Mouse (Mus musculus) kidney, postnatal 25 days (tissue): ENCODE results near the gene Vav2.

Experiments used
- DNase-seq, 2 experiments: peaks; one replicate each; pipeline ENCODE4 v3.0.0; 2021; ENCODE audit warnings: mixed read lengths in 2 of 2

Vav2 gene

DNA sequence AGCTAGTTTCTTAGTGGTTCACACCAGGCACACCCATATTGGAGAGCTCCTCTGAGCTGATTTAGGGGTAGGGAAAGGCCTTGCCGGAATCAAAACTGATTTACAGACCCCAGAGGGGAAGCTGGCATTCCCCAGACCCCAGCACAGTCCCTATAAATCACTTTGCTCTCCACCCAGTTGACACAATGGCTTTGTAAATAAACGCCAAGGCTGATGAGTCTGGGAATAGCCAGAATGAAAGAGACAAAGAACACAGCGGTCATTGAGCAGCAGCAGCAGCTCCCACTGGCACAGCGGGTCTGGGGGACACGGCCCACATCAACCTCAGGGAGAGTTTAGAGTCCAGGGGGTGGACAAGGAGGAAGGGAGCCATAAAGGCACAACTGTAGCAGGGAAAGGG lies 65.0 kb downstream of the Vav2 start:
- DNase-seq, result no peak

DNA sequence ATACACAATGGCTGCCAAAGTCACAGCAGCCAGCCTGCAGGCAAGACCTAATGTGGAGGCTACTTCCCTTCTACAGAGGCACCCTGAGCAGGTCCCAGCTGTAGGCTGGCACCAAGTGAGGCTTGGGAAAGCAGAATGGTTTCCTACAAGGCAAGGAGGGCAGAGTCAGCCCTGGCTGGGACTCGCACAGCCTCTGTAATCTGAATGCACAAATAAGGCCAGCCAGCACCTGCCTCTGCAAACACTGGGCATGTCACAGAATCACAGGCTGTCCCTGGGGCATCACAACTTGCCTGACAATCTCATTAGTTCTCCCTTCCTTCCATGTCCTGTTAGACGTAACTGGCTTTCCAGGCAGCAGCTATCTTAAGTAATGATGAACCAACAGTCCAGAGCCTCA lies 68.4 kb downstream of the Vav2 start:
- DNase-seq, result no peak

DNA sequence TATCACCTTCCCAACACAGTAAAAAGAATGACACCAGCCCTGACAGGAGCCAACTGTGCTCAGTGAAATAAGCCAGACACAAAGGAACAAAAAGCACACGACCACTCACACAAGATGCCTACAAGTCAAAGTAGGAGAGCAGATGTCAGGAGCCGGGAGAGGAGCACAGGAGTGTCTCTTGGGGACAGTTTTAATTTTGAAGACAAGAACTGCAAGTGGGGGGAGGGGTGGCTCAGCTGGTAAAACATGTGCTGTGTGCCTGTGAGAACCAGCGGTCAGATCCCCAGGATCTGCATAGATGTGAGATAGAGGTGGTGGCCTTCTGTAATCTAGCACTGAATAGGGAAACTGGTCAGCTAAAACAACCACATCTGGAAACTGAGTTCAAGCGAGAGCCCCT lies 71.1 kb downstream of the Vav2 start:
- no peak for DNase-seq

DNA sequence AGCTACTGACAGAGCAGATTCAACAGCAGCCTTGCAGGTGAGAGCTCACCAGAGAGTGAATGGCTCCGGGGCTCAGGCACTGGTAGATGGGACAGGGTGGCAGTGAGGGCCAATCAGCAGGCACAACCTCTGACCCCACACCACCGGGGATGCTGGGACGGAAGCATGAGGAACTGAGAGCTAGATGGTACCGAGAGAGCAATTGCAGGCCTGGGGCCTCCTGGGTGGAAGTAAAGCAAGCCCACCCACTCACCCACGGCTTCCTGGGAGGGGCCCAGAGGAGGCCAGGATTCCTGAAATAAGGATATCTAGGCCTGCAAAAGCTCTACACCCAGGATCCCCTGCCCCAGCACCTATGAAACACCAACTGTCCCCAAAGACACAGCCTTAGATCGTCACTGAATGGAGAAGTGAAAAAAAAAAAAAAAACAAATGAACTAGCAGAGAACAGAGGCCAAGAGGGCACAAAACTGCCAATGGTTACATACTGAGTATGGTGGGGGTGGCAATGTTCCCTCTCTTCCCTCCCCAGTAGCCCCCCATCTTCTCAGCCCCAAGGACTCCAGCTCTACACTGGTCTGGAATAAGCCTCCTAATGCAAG lies 72.1 kb downstream of the Vav2 start:
- no peak for DNase-seq

DNA sequence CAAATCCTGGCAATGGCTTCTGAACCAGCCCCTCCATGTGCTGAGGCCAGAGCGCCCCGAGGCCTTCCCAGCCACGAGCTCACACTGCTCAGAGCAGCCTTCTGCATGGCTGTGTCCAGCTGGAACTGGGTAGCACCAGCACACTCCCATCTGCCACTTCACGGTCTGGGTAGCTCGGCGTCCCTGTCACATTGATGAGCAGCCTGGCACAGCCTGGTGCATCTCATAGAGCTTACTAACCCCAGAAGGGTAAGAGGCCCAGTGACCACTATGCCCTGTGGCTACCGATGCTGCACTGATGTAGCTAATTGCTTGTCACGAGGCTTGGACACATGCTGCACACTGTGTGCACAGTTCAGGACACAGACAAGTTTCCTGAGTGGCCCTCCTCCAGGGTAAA lies 74.1 kb downstream of the Vav2 start:
- no peak for DNase-seq

DNA sequence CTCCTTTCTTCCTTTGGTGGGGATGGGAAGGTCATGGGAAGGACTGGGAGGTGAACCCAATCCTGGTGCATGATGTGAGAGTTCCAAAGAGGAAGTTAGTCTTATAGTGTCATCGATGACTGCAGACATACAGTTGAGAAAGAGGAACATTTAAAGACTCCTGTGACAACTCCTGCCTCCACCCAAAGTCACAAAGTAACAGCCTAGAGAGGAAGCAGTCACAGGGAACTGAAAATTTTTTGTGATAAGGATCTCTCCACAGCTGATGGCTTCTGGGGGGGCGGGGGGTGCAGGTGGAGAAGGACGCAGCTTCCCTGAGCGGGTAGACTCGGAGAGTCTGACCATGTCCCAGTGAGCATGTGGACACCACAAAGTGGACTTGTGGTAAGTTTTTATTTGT lies 76.5 kb downstream of the Vav2 start:
- DNase-seq, result no peak

DNA sequence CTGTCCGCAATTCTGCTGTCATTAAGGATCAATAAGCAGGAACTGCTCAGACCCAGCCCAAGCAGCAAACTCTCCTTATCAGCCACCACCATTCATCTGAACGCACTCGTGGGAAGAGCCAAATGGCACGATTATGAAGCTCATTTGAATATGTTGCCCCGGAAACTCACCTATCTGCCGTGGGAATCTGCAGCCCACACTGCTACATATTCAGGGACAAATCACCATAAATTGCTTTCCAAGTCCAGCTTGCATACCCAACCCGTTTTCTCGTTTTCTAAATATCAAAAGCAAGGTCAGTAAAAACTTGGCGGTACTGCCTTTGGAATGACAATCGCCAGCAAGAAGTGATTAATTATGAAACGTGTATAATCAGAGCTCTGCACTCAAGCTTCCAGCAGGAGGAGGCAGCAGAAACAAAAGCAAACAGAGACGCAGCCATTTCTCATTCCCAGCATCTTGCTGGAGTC lies 82.8 kb downstream of the Vav2 start:
- DNase-seq, result no peak

DNA sequence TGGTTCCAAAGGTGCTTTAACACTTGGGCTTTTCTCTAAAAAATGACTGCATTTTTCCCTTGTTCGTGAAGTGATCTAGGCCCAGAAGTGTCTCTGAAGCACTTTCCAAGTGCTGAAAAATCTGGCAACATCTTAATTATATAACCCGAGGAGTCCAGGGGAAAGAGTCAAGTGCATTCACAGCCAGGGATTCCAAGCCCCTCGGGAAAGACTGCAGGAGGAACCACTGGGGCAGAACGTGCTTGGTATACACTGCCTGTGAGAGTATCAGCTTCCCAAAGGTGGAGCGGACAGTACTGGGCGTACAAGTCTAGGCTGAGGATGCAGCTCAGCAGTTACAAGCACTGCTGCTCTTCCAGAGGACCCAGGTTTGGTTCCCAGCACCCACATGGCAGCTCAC lies 86.2 kb downstream of the Vav2 start:
- peak in 1 of 2 experiments; percentile 53 for DNase-seq

DNA sequence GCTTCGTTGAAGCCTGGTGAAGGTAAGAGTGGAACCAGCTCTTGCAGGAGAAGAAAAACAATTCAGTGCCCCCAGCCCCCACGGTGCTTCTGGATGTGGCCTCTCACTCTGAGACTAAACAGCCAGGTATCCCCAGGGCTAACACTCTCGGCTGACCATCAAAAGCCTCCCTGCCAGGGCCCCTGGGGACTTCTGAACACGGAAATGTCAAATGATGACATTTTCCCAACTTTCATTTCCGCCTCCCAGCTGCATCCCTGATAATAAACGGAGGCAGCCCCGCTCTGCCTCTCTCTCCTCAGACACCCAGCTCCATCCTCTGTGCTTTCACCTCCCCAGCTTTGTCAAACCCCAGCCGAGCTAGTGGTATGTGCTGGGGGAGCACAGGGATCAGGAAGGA lies 87.8 kb downstream of the Vav2 start:
- peak; percentile 37 to 38 for DNase-seq

DNA sequence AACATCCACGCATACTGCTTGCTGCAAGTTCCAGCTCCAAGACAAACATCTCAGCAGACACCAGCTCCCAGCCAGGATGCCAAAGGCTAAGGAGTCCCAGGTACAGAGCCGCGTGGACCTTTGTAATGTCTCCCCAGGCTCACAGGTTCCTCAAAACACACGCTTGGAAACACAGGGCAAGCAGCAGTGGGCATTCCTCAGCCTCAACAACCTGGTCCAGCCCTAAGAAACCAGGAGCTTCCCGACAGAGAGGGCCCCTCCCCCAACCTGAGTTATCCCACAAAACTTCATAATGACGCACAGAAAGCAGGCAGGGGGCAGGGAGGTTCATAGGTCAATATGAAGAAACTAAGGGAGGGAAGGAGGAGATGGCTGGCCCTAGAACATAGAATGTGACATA lies 89.6 kb downstream of the Vav2 start:
- DNase-seq, result peak; percentile 43 to 54

DNA sequence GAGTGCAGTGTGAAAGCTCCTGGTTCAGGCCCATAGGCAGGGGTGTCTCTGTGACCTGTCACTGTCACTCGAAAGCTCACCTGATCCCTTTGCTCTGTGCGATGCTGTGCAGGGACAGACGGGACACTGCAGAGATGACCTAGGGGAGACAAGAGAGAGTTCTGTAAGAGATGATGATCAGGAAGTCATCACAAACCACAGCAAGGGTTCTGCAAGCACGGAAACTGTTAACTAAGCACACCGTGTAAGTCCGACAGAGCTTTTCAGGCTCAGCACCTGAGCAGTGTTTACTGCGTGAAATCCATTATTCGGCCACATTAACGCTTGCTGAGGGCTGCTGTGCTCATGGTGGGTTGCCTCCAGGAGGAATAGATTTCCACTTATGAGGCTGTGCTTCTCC lies 90.2 kb downstream of the Vav2 start:
- DNase-seq, result peak in 1 of 2 experiments; percentile 23

DNA sequence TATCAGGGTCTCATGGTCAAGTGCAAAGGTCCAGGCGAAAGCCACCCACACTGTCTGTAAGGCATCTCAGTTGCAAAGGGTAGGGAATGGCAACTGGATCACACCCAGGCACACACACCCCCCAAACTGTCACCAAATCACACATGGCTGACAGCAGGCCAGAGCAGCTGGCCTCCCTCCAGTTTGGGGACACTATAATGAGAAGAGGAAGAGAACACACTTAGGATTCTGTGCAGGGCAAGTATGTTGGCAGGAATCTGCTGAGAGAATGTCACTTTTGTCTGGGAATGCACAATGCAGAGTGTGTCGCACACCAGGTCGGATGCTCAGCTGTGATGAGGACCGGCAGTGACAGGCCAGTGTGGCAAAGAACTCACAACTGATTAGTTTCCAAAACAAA lies 92.0 kb downstream of the Vav2 start:
- DNase-seq, result peak in 1 of 2 experiments; percentile 46

DNA sequence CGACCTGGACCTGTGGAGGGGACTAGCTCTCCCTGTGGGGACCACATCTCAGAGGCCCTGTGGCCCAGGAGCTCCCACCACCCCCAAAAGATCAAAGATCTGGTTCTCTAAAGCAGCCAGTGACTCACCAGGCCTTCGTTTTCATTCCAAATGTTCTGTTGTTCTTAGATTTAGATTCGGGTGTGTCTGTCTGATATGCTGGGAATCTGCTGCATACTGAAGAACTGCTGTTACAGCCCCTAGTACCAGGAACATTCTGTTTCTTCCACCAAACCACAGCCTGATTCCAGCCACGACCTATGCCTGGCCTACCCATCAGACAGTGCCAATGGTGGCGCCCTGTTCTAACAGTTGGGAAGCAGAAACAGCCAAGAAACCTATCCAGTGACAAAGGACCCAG lies 95.3 kb downstream of the Vav2 start:
- no peak for DNase-seq

DNA sequence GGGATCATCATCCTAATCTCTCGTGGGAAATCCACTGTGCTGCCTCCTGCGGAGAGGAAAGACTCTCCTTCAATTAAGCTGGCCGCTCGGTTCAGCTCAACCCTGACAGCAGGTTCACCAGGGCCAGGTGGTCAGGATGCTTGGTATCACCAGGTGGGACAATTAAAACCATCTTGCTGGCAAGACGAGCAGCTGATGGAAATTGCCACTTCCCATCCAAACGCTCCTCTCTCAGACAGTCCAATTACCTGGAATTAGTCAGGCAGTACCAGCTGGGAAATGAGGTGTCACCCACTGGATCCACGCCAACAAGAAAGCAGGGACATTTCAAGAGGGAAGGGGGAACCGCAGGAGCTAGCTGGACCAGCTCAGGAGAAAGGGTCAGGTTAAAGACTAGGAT lies 96.4 kb downstream of the Vav2 start:
- no peak for DNase-seq

DNA sequence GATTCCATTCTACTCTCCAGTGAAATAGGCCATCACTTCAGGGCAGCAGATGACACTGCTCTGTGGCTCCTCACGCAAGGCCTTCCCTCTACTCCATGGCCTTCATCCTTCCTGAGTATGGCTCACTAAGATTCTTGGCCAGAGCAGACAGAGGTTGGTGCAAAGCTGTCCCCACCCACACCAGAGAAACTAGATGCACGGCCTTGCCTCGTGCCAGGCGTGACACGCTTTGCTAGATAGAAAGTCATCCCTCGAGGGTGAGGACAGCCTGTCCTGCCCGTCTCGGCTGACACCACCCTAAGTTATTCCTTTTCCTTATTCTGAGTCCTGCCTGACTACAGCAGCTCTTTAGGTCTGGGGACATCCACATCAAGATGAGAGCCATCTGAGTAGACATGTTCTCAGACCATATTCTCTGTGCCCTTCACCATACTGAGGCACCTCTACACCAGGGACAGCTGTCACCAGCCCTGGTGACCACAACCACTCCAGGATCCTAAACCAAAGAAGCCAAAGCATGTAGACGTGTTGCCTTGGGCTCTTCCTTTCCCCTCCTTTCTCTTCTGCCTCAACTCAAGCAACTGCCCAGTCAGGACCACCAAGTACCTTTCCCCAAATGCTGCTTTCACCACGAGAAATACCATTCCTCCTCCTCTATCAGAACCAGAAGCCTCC lies 97.3 kb downstream of the Vav2 start:
- peak in 1 of 2 experiments; percentile 27 for DNase-seq

DNA sequence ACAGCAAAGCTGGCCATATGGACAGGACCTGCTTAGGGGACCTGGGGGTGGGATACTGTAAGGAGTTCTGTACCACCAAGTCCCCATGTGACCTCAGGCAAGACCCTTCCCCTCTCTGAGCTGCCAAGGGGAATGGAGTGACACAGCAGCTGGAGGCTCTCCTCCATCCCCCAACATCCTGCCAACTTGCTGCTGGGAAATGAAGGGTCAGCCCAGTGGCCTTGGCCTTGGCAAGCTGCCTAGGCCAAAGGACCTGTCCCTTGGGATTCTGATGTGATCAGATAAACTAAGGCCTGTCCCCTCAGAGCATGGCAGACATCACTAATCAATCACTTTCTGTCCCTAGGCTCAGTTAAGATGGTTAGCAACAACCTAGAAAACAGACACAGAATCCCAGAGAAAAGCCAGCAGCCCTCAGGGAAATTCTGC lies 98.2 kb downstream of the Vav2 start:
- DNase-seq, result peak; percentile 68 to 82

DNA sequence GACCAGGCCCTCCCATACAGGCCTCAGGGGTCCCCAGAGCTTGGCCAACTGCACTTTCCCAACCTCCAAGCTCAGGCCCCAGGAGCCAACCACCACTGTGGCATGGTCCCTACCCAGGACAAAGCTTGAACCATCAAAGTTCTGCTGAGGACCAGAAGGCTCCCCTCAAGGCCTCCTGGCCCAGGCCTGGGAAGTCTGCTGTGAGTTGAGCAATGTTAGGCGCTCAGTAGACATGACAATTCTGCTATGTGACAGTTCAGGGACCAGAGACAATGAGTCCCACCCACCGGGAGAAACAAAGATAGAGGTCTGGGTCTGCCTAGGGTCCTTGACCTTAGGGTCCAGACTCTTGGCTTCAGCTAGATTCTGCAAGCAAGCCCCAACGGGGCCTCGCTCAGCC lies 98.9 kb downstream of the Vav2 start:
- DNase-seq, result peak in 1 of 2 experiments; percentile 31

DNA sequence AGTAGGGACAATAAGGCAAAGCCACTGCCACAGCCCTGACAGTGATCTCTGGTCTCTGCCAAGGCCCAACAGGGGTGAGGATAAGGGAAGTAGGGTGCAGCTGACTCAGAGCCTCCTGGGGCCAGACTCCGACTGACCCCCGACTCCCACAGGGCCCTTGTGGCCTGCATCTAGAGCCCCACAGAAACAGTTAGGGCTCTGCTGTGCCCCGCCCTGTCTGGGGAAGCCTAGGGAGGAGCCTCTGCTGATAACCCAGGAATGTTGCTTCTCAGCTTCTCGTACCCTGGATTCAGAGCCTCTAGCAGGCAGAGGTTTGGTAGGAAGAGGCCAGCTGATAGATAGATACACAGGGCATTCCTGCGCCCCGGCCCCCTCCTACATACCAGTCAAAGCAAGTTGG lies 99.8 kb downstream of the Vav2 start:
- DNase-seq, result peak; percentile 25 to 54

DNA sequence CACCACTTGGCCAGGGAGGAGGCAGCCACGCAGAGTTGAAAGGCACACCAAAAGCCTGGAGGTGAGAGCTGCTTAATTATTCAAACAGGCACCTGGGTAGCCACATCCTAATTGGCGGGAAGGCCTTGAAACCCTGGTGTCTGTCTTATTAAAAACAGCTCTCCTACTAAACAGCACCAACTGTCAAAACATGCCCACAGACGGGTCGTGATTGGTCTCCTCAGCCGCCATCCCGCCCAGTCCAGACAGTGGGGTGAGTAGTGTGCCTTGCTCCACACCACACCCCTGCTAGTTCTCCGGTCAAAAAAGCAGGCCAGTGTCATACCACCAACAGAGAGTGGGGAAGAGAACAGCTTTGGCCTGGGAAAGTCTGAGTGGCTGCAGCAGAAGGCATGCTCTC lies 100.5 kb downstream of the Vav2 start:
- DNase-seq, result peak in 1 of 2 experiments; percentile 41

DNA sequence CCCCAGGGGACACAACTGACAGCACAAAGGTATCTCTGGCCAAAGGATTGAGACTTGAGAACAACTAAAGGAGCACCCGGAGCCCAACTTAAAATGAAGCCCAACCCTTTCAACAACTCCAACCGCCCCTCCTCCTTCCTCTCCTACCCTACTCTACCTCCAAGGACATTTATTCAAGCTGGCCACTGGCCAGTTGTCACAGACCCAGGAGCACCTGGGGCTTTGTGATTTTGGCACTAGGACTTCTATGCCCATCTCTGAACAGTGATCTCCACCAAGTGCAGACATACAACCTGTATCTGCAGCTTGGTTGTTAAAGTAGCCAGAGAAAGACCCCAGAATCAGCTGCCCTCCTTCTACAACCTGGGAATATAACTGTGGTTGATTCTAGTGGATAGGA lies 102.1 kb downstream of the Vav2 start:
- peak; percentile 44 to 68 for DNase-seq

DNA sequence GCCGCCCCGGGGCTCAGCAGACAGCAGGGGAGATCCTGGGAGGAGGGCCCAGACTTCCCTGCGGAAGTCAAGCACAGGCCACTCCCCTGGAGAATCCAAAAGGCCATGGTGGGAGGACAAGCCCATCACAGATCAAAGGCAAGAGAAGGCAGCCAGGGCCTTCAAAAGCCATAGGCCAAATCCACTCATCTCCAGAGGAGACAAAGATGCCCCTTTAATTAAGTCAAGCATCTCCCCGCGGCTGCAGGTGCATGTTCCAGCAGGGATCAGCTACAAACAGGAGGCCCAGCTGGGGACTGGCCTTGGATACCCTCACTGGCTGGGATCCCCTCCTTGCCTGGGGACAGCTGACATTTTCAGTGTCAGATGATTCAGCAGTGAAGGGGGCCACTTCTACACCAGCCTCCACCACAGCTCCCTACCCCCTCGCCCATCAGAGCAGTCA lies 105.4 kb downstream of the Vav2 start:
- DNase-seq, result peak in 1 of 2 experiments; percentile 31

DNA sequence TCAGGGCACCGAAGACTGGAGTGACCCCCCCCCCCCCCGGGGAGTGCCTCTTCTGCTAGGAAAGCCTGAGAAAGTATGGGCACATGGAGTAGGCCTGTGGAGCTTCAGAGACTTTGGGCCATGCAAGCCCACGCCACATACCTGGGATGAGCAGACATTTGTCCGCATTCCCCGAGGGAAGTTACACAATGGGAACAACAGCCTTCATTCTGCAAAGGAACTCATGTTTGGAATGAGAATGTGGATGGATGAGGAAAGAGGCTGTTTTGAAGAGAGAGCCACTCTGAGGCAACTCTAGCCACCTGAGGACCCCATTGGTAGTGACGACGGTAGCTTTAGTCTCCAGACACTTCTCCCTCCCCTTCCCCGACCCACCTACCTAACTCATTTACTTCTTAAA lies 106.0 kb downstream of the Vav2 start:
- peak in 1 of 2 experiments; percentile 22 for DNase-seq

DNA sequence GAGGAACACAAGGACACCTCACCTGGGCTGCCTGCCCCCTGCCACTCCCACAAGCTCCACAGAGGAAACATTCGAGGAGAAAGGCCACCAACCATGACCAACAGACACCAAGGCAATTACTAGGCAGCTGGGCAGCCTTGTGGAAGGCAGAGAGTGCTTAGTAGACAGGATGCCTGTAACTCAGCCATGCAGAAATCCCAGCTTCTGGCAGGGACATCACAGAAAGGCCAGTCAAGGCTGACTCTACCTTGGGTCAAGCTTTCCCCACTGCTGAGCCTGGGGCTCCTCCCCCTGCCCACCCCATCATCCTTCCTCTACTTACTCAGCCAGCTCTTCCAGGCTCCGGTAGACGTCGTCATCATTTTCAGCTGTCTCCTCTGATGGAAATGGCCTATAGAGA lies 108.2 kb downstream of the Vav2 start:
- DNase-seq, result peak; percentile 76 to 93

DNA sequence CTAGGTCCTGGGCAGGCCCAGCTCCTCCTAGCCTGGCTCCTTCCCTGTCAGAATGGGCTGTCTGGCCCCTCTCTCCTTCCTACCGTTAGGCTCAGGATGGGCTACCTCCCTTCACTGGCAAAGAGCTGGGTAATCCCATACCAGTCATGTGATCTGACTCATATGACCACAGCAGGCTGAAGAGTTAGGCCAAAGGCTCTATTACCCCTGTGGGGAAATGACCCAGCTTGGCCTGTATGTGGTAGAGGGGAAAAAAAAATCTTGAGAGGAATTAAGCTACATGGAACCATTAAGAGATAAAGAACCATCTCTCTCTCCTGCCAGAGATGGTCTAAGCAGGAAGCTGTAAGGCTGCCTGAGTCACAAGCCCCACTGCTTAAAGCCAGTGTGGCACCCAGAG lies 108.6 kb downstream of the Vav2 start:
- DNase-seq, result peak; percentile 52 to 64

DNA sequence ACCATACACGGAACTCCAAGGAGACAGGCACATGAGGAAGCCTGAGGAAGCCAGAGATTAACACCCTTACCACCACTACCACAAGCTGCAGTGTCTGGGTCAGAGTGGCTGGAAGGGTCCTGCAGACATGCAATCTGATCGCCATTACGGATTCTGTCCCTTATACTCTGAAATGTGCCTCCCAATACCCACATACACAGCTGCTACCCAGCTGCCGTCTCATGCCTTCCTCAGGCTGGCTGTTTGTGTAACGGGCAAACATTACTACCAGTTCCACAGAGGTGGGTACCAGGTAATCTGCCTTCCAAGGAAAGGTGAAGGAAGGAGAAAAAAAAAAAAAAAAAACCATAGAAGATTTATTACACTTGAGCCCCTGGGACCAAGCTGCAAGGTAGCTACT lies 110.7 kb downstream of the Vav2 start:
- DNase-seq, result no peak
